Mouse (Mus musculus) mammary gland, adult 2 months (tissue): ENCODE data around the gene Rnf187. TPM values are rescaled to one million over a fixed set of nuclear protein-coding genes. Genes with fewer than 3 reads are reported as not detected.

Source experiments
- polyA plus RNA-seq: library from polyadenylated mRNA; depleted of rRNA; stranded (reverse); fragments of >200 nt; gene quantifications from 2 replicates; pipeline ENCODE4 v1.2.3, GENCODE M21; 2012; ENCODE audit warnings: low replicate concordance; rRNA removed

The Rnf187 gene
- 207 and 342 TPM in 2 replicates for polyA plus RNA-seq

GRCm38 (mm10) chr11:58938322-58939087 is at the start of gene Rnf187:
Rnf187 (minus strand) TSS chr11:58938916.

GRCm38 (mm10) chr11:58978027-58978705 is 39.5 kb upstream of the Rnf187 start, which contains the start of gene Trim11:
Trim11 (plus strand) TSS chr11:58978093.

GRCm38 (mm10) chr11:58954420-58955142 is 15.9 kb upstream of the Rnf187 start, which contains the start of the genes Hist3h2a and Trim17:
Hist3h2a (plus strand) TSS chr11:58954685.
Trim17 (plus strand) TSS chr11:58954685.

GRCm38 (mm10) chr11:58948542-58949479 is 10.1 kb upstream of the Rnf187 start, which contains the start of gene Hist3h2ba:
Hist3h2ba (plus strand) TSS chr11:58948920.

GRCm38 (mm10) chr11:58917745-58918366 is 20.9 kb downstream of the Rnf187 start, which contains the start of gene Btnl10:
Btnl10 (plus strand) TSS chr11:58917908.

GRCm38 (mm10) chr11:58903511-58904409 is 35.0 kb downstream of the Rnf187 start, which contains the start of gene Zfp39:
Zfp39 (minus strand) TSS chr11:58904225.

Other genes with a start within 250 kb of the Rnf187 start
- not detected in 2 replicates for gene Olfr319, start 239.8 kb downstream of the Rnf187 start, polyA plus RNA-seq
- not detected in 2 replicates for gene Olfr318, start 214.9 kb downstream of the Rnf187 start, polyA plus RNA-seq
- gene Olfr317, start 199.7 kb downstream of the Rnf187 start, polyA plus RNA-seq: not detected in 2 replicates
- not detected in 2 replicates for gene Olfr316, start 186.2 kb downstream of the Rnf187 start, polyA plus RNA-seq
- not detected in 2 replicates for gene Olfr315, start 165.7 kb downstream of the Rnf187 start, polyA plus RNA-seq
- gene Olfr314, start 156.0 kb downstream of the Rnf187 start, polyA plus RNA-seq: not detected in 2 replicates
- 0.62 TPM in 1 of 2 replicates, not detected in the other for gene Fam183b, start 137.0 kb downstream of the Rnf187 start, polyA plus RNA-seq
- gene Olfr313, start 123.9 kb downstream of the Rnf187 start, polyA plus RNA-seq: not detected in 2 replicates
- gene Olfr312, start 109.7 kb downstream of the Rnf187 start, polyA plus RNA-seq: not detected in 2 replicates
- not detected in 2 replicates for gene Olfr311, start 99.7 kb downstream of the Rnf187 start, polyA plus RNA-seq
- gene Gm12258, start 91.8 kb downstream of the Rnf187 start, polyA plus RNA-seq: 2.2 and 4.6 TPM in 2 replicates
- 2.4 and 5.2 TPM in 2 replicates for gene 2810021J22Rik, start 71.7 kb downstream of the Rnf187 start, polyA plus RNA-seq
- 0.98 and 1.5 TPM in 2 replicates for gene Zfp39, start 34.7 kb downstream of the Rnf187 start, polyA plus RNA-seq
- not detected in 2 replicates for gene Btnl10, start 21.0 kb downstream of the Rnf187 start, polyA plus RNA-seq
- 2.9 and 6.0 TPM in 2 replicates for gene Hist3h2ba, start 10.0 kb upstream of the Rnf187 start, polyA plus RNA-seq
- 15.2 and 22.0 TPM in 2 replicates for gene Hist3h2a, start 15.8 kb upstream of the Rnf187 start, polyA plus RNA-seq
- 0.23 and 0.53 TPM in 2 replicates for gene Trim17, start 15.8 kb upstream of the Rnf187 start, polyA plus RNA-seq
- gene Trim11, start 39.2 kb upstream of the Rnf187 start, polyA plus RNA-seq: 25.9 and 52.2 TPM in 2 replicates
- gene Obscn, start 197.5 kb upstream of the Rnf187 start, polyA plus RNA-seq: 1.3 and 104 TPM in 2 replicates
- 5.2 and 6.4 TPM in 2 replicates for gene Iba57, start 224.8 kb upstream of the Rnf187 start, polyA plus RNA-seq
- 1.1 and 1.7 TPM in 2 replicates for gene Gjc2, start 244.3 kb upstream of the Rnf187 start, polyA plus RNA-seq